In the genomic region with DNA sequence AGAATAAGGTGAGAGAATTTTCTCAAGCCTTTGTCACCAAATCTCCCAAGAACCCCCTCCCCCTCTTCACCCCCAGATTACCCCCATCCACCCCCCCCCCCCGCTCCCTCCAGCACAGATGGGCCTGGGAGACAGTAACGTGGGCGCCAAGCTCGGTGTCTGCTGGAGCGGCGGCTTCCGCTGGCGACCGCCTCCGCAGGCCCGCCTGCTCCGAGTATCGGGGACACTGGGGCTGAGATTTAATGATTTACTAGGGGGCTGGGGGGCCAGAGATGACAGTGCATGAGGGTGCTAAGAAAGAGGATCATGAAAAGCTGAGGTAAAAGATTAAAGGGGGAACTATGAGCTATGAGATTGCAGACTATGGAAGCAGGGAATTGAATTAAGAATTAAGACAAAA, we compare ENCODE assay signal across 11 mouse cellular contexts. TPM values are rescaled to one million over a fixed set of nuclear protein-coding genes. Genes with fewer than 3 reads are reported as not detected.
DNase-seq lines count a peak whose midpoint lies in the region; ATAC-seq and TF ChIP-seq lines count a peak whose summit lies in the region.
"Had no signal": no experiment of that assay in that cellular context is flagged by ENCODE, and none has a peak within 500 bp of the region (broad histone marks: within the 10 kb centered on the region; RNA-seq: fewer than 3 reads in every experiment).

No protein-coding gene starts in this region.

- H3K9me3 ChIP-seq in midbrain, embryonic 14.5 days (ENCODE audit: control insufficient read depth, low read length) = no peaks in the 10 kb centered on the region

- no peak for TF ChIP-seq CTCF in cerebellum, adult 2 months (IDR thresholded peaks at IDR 0.05; ENCODE audit: borderline replicate concordance, insufficient read depth, low read depth, low read length)

- H3K27ac ChIP-seq in cerebellum, adult 2 months (ENCODE audit: insufficient read depth, low read length) = no peak overlapping the region
- peak overlapping the region; percentile 96 for H3K27ac ChIP-seq in midbrain, embryonic 14.5 days (replicated peaks; ENCODE audit: low read depth, low read length)
- H3K27ac ChIP-seq: liver, embryonic 14.5 days had no signal

- peaks cover 30% of the 10 kb centered on the region for H3K4me1 ChIP-seq in cerebellum, adult 2 months (ENCODE audit: control insufficient read depth, insufficient read depth, low read length)
- peaks cover 62% of the 10 kb centered on the region for H3K4me1 ChIP-seq in midbrain, embryonic 14.5 days (ENCODE audit: control insufficient read depth, insufficient read depth, low read length)

- DNase-seq in cerebellum, adult 9-10 months = peak; percentile 37
- DNase-seq in cerebellum, adult 2 months = no peak
- DNase-seq in right cerebral cortex, adult 18-20 months = peak; percentile 85
- DNase-seq in right cerebral cortex, postnatal 4 days = no peak
- no peak for DNase-seq in midbrain, embryonic 14.5 days
- DNase-seq in urinary bladder, postnatal 4 days (ENCODE audit: low spot score in 2 of 2) = no peak
- DNase-seq in kidney, adult 9 months = no peak
- DNase-seq in gastrocnemius, postnatal 14 days = no peak
- DNase-seq: heart, postnatal 36 days had no signal

- no peak overlapping the region for H3K4me2 ChIP-seq in midbrain, embryonic 14.5 days (ENCODE audit: low read length)

- H3K4me3 ChIP-seq in cerebellum, adult 2 months (replicated peaks; ENCODE audit: insufficient read depth, low read depth, low read length) = no peak overlapping the region
- H3K4me3 ChIP-seq in midbrain, embryonic 14.5 days (replicated peaks; ENCODE audit: low read depth, low read length) = no peak overlapping the region

- H3K36me3 ChIP-seq in midbrain, embryonic 14.5 days (ENCODE audit: control insufficient read depth, insufficient read depth, low read length) = peaks cover 9% of the 10 kb centered on the region

- H3K27me3 ChIP-seq in cerebellum, adult 2 months (ENCODE audit: control insufficient read depth, insufficient read depth, low read length) = no peaks in the 10 kb centered on the region
- H3K27me3 ChIP-seq in midbrain, embryonic 14.5 days (ENCODE audit: control insufficient read depth, insufficient read depth, low read length) = no peaks in the 10 kb centered on the region

- no peak for TF ChIP-seq POLR2A in cerebellum, adult 2 months (IDR thresholded peaks at IDR 0.05; ENCODE audit: borderline replicate concordance, insufficient read depth, low read length)

- 11% methylated on average over 13 of the region's 13 CpGs for WGBS in cerebellum, adult 2 months
- 38% methylated on average over 13 of the region's 13 CpGs for WGBS in midbrain, embryonic 14.5 days

- ATAC-seq in midbrain, embryonic 14.5 days (ENCODE audit: low FRiP score, low TSS enrichment) = no peak

- H3K9ac ChIP-seq in midbrain, embryonic 14.5 days (replicated peaks; ENCODE audit: low read length) = no peak overlapping the region
- H3K9ac ChIP-seq: liver, embryonic 14.5 days had no signal

- intact Hi-C loops in gastrocnemius, postnatal 14 days (cut with DNase I; ENCODE audit: low total_unique reads) = loop anchor here (5.0 kb wide), 1 partner anchor 71 kb away; no protein-coding TSS in a partner anchor

RNA-seq across cellular contexts. Expression of a gene that starts 1.1 kb away (rescaled TPM):
- 55.0 and 58.7 TPM in 2 replicates for polyA plus RNA-seq in cerebellum, adult 2 months (2012; rRNA removed)
- polyA plus RNA-seq in midbrain, embryonic 14.5 days (2014; fragmentation: Nextera tagmentation; extraction: Ambion mirVana) = 45.0 and 88.7 TPM in 2 replicates
- total RNA-seq in gastrocnemius, postnatal 14 days (2021) = 100 to 1,000 TPM; 118 to 161 TPM

RNA-seq across cellular contexts. Expression of a gene that starts 20.9 kb away (rescaled TPM):
- not detected in 2 replicates for polyA plus RNA-seq in cerebellum, adult 2 months (2012; rRNA removed)
- 0.38 and 0.80 TPM in 2 replicates for polyA plus RNA-seq in midbrain, embryonic 14.5 days (2014; fragmentation: Nextera tagmentation; extraction: Ambion mirVana)
- not detected for total RNA-seq in gastrocnemius, postnatal 14 days (2021)
- total RNA-seq: heart, postnatal 36 days; layer of hippocampus, postnatal 14 days had no signal

RNA-seq across cellular contexts. Expression of a gene that starts 32.1 kb away (rescaled TPM):
- polyA plus RNA-seq in cerebellum, adult 2 months (2012; rRNA removed) = 79.9 and 84.1 TPM in 2 replicates
- 33.2 and 33.9 TPM in 2 replicates for polyA plus RNA-seq in midbrain, embryonic 14.5 days (2014; fragmentation: Nextera tagmentation; extraction: Ambion mirVana)
- under 1 TPM; 0.45 to 0.66 TPM for total RNA-seq in gastrocnemius, postnatal 14 days (2021)

RNA-seq across cellular contexts. Expression of a gene that starts 51.8 kb away (rescaled TPM):
- polyA plus RNA-seq in cerebellum, adult 2 months (2012; rRNA removed) = 196 and 200 TPM in 2 replicates
- 378 and 531 TPM in 2 replicates for polyA plus RNA-seq in midbrain, embryonic 14.5 days (2014; fragmentation: Nextera tagmentation; extraction: Ambion mirVana)
- total RNA-seq in gastrocnemius, postnatal 14 days (2021) = 100 to 1,000 TPM; 260 to 262 TPM

Comparison
In these comparisons a context has a peak if more than half of its experiments do, and no peak if none do; other contexts are left out.
1. DNase-seq: peak in cerebellum, adult 9-10 months (single experiment) and right cerebral cortex, adult 18-20 months (single experiment); none in cerebellum, adult 2 months (0 of 2), right cerebral cortex, postnatal 4 days (single experiment), midbrain, embryonic 14.5 days (single experiment), urinary bladder, postnatal 4 days (0 of 2), kidney, adult 9 months (single experiment) and gastrocnemius, postnatal 14 days (single experiment).